Mouse (Mus musculus): ENCODE measurements around the gene Gm21887.
"Not testable (repeated sequence)": the region's sequence is repeated elsewhere in the genome, so short reads cannot be mapped to it uniquely, and the experiment has no call there.

Gene Gm21887

DNA sequence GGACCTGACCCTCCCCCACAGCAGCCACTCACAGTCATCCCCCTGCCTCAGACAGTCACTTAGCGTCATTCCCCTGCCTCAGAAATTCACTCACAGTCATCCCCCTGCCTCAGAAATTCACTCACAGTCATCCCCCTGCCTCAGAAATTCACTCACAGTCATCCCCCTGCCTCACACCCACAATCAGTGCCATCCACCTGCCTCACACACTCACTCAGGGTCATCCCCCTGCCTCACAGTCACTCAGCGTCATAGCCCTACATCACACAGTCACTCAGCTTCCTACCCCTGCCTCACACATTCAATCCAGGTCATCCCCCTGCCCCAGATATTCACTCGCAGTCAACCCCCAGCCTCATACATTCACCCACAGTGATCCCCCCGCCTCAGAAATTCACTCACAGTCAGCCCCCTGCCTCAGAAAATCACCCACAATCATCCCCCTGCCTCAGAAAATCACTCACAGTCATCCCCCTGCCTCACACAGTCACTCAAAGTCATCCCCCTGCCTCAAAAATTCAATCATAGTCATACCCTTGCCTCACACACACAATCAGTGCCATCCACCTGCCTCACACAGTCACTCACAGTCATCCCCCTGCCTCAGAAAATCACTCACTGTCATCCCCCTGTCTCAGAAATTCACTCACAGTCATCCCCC lies 10.8 kb upstream of the Gm21887 start:
- not testable (repeated sequence) for DNase-seq

DNA sequence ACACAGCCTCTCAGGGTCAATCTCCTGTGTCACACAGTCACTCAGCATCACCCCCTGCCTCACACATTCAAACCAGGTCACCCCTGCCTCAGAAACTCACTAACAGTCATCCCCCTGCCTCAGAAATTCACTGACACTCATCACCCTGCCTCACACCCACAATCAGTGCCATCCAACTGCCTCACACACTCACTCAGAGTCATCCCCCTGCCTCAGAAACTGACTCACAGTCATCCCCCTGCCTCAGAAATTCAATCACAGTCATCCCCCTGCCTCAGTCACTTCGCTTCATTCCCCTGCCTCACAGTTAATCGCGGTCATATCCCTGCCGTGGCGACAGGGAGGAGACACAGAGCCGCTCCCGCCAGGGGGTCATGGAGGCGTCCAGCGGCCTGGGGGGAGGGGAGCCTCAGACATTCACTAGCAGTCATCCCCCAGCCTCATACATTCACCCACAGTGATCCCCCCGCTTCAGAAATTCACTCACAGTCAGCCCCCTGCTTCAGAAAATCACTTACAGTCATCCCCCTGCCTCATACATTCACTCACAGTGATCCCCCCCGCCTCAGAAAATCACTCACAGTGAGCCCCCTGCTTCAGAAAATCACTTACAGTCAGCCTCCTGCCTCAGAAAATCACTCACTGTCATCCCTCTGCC lies 10.1 kb upstream of the Gm21887 start:
- peak in 1 of 2 experiments; percentile 52 for DNase-seq

GRCm38 (mm10) chrX:169999912-170000641 lies 9.4 kb upstream of the Gm21887 start:
- DNase-seq, result not testable (repeated sequence)

DNA sequence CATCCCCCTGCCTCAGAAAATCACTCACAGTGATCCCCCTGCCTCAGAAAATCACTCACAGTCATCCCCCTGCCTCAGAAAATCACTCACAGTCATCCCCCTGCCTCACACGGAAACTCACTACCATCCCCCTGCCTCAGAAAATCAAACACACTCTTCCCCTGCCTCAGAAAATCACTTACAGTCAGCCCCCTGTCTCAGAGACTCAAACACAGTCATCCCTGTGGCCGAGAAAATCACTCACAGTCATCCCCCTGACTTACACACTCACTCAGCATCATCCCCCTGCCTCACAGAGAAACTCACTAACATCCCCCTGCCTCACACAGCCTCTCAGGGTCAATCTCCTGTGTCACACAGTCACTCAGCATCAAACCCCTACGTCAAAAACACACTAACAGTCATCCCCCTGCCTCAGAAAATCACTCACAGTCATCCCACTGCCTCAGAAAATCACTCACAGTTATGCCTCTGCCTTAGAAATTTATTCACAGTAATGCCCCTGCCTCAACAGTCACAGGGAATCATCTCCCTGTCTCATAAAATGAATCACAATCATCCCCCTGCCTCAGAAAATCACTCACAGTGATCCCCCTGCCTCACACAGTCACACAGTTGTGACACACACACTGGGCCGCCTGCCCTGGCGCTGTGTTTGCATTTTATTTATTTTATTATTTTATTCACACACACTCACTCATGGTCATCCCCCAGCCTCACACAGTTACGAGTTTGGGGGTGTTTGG lies 8.6 kb upstream of the Gm21887 start:
- DNase-seq, result peak in 1 of 2 experiments; percentile 28

GRCm38 (mm10) chrX:170001388-170001695 lies 8.1 kb upstream of the Gm21887 start:
- not testable (repeated sequence) for DNase-seq

DNA sequence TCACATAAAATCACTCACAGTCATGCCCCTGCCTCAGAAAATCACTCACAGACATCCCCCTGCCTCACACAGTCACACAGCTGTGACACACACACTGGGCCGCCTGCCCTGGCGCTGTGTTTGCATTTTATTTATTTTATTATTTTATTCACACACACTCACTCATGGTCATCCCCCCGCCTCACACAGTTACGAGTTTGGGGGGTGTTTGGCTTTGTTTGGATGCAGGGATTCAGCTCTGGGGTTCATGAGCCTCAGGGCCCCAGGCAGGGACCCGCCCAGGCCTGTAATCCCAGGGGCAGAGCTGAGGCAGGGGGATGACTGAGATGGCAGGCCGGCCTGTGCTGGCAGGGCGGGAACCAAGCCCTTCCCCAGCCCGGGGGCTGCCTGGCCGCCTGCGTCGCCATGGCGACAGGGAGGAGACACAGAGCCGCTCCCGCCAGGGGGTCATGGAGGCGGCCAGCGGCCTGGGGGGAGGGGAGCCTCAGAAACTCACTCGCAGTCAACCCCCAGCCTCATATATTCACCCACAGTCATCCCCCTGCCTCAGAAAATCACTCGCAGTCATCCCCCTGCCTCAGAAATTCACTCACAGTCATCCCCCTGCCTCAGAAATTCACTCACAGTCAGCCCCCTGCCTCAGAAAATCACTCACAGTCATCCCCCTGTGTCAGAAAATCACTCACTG lies 6.8 kb upstream of the Gm21887 start:
- DNase-seq, result peak in 1 of 2 experiments; percentile 58

DNA sequence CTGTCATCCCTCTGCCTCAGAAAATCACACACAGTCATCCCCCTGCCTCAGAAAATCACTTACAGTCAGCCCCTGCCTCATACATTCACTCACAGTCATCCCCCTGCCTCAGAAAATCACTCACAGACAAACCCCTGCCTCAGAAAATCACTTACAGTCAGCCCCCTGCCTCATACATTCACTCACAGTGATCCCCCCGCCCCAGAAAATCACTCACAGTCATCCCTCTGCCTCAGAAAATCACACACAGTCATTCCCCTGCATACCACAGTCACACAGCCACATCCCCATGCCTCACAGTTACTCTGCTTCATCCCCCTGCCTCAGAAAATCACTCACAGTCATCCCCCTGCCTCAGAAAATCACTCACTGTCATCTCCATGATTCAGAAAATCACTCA lies 5.9 kb upstream of the Gm21887 start:
- not testable (repeated sequence) for DNase-seq

DNA sequence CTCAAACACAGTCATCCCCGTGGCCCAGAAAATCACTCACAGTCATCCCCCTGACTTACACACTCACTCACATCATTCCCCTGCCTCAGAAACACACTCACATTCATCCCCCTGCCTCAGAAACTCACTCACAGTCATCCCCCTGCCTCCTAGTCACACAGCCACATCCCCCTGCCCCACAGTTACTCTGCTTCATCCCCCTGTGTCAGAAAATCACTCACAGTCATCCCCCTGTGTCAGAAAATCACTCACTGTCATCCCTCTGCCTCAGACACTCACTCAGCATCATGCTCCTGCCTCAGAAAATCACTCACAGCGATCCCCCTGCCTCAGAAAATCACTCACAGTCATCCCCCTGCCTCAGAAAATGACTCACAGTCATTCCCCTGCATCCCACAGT lies 5.2 kb upstream of the Gm21887 start:
- not testable (repeated sequence) for DNase-seq

- DNase-seq, result not testable (repeated sequence)
Measured at GRCm38 (mm10) chrX:170004793-170005192, 4.7 kb upstream of the Gm21887 start.

DNA sequence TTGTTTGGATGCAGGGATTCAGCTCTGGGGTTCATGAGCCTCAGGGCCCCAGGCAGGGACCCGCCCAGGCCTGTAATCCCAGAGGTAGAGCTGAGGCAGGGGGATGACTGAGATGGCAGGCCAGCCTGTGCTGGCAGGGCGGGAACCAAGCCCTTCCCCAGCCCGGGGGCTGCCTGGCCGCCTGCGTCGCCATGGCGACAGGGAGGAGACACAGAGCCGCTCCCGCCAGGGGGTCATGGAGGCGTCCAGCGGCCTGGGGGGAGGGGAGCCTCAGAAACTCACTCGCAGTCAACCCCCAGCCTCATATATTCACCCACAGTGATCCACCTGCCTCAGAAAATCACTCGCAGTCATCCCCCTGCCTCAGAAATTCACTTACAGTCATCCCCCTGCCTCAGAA lies 4.3 kb upstream of the Gm21887 start:
- DNase-seq, result peak; percentile 61 to 73

GRCm38 (mm10) chrX:170005695-170006297 lies 3.7 kb upstream of the Gm21887 start:
- not testable (repeated sequence) for DNase-seq

DNA sequence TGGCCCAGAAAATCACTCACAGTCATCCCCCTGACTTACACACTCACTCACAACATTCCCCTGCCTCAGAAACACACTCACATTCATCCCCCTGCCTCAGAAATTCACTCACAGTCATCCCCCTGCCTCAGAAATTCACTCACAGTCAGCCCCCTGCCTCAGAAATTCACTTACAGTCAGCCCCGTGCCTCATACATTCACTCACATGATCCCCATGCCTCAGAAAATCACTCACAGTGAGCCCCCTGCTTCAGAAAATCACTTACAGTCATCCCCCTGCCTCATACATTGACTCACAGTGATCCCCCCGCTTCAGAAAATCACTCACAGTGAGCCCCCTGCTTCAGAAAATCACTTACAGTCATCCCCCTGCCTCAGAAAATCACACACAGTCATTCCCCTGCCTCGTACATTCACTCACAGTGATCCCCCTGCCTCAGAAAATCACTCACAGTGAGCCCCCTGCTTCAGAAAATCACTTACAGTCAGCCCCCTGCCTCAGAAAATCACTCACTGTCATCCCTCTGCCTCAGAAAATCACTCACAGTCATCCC lies 2.7 kb upstream of the Gm21887 start:
- not testable (repeated sequence) for DNase-seq

GRCm38 (mm10) chrX:170007375-170008178 lies 1.9 kb upstream of the Gm21887 start:
- DNase-seq, result not testable (repeated sequence)

- peak in 1 of 2 experiments; percentile 9 for DNase-seq
Measured at GRCm38 (mm10) chrX:170008179-170008467, 1.3 kb upstream of the Gm21887 start.

GRCm38 (mm10) chrX:170008584-170008983 lies 875 bp upstream of the Gm21887 start:
- DNase-seq, result peak in 1 of 2 experiments; percentile 65

DNA sequence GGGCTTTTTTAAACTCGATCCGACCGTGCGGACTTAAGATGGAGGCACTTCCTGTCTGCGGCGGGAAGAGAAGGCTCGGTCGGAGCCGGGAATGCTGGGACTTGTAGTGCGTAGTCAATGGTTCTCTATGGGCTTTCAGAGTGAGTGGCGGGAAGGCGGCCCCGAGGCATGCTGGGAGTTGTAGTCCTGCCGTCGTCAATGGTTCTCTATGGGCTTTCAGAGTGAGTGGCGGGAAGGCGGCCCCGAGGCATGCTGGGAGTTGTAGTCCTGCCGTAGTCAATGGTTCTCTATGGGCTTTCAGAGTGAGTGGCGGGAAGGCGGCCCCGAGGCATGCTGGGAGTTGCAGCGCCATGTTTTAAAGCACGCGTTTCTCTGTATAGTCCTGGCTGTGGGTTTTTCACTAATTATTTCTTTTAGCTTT lies 352 bp downstream of the Gm21887 start:
- DNase-seq, result peak; percentile 100

DNA sequence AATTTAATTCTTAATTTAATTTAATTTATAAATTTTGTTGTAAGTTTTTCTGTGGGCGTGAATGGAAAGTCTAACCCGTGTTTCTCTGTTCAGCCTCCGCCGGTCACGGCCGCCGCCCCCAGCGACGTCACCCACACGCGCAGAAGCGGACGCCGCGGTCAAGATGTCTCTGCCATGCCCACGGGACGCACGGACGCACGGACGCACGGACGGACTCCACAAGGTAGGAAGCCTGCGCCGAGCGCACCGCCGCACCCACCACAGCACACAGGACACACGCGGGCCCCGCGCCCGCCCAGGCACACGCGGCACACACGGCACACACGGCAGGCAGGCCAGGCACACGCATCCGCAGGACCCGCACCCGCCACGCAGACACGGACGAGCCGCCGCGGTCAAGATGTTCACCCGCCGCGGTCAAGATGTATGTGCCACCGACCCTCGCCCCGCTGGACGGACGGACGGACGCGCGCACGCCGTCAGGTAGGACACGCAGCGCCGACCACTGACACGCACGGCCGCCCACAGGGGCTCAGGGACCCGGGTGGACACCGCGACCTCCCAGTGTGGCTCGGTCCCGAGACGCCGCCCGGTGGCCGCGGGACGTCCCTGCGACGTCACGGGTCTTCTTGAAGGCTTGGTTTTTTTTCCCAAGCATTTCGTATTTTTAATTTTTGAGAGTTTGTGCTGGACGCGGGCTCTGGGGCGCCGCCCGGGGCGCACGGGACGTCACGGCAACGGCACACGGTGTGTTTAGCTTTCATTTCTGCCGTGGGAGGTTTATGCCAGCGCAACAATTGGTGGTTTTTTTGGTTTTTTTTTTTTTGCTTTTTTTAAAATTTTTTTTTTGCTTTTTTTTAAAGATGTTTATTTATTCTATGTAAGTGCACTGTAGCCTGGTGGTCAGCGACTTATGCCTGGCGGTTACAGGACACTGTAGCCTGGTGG lies 1.4 kb downstream of the Gm21887 start:
- DNase-seq, result peak; percentile 73 to 86

- not testable (repeated sequence) for DNase-seq
Measured at GRCm38 (mm10) chrX:170011529-170011879, 2.0 kb downstream of the Gm21887 start.

- DNase-seq, result peak in 1 of 2 experiments; percentile 15
Measured at GRCm38 (mm10) chrX:170013421-170013820, 4.0 kb downstream of the Gm21887 start.

DNA sequence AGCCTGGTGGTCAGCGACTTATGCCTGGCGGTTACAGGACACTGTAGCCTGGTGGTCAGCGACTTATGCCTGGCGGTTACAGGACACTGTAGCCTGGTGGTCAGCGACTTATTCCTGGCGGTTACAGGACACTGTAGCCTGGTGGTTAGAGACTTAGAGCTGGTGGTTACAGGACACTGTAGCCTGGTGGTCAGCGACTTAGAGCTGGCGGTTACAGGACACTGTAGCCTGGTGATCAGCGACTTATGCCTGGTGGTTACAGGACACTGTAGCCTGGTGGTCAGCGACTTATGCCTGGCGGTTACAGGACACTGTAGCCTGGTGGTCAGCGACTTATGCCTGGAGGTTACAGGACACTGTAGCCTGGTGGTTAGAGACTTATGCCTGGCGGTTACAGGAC lies 4.6 kb downstream of the Gm21887 start:
- DNase-seq, result not testable (repeated sequence)

All from kidney, postnatal 4 days (tissue).